Mouse (Mus musculus): Measurements from ENCODE around the gene Smim26.

DNA sequence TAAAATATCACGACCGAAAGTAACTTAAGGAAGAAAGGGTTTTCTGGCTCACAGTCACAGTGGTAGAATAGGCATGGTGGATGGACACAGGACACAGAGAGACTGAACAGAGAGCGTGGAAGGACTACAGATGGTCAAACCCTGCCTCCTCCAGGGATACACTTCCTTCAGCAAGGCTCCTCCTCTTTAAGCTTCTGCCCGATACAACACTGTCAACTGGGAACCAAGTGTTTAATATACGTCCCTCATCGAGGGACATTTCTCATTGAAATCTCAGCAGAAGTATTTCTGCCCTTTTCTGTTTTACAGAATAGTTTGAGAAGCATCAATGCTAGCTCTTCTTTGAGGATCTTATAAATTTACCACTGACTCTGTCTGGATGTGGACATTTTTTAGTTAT lies 20.1 kb downstream of the Smim26 start:
- no peak for TF ChIP-seq POLR2A (IDR thresholded peaks at IDR 0.05; ENCODE audit: control insufficient read depth, low read depth, low read length)
- TF ChIP-seq CTCF (IDR thresholded peaks at IDR 0.05; ENCODE audit: control insufficient read depth, insufficient read depth, insufficient replicate concordance, low read depth, low read length), result no peak
